Mouse (Mus musculus): Measurements from ENCODE around the gene Sf1.
A peak's percentile ranks its signal among the peaks of the same experiment; 100 is the strongest.

The Sf1 gene

DNA sequence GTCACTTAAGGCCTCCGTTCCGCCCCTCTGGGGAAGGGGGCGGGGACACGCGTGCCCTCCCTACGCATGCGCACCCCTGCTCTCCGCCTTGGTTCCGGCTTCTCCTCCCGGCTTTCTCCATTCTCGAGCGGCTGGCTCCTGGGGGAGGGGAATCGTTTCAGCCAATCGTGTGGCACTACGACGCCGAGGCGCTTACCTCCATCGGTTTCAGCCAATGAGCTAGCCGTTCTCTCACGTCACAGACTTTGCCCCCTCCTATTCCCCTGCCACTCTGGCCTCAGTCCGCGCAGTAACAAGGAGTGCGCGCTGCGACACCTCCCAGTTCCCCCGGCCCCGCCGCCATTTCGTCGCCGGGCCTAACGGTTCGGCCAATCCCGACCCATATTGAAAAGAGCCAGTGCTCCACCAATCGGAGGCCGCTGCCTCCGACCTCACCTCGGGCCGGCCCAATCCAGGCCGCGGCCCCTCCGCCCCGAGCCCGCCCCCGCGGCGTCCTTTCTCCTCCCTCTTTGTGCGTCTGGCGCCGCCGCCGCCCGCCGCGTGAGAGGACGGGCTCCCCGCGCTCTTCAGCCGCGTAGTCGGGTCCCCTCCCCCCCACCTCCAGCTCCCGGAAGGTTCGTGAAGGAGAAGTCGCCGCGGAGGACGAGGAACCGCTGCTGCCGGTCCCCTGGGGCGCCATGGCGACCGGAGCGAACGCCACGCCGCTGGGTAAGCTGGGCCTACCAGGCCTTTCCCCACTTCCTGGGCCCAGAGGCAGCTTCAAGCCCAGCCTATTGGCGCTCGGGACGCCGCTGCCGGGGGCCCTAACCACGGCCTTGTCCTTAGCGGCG, at the start of gene Sf1:
TSS of gene Sf1 (plus strand) at position 280 of the 830 bp plus-strand sequence.
- peak; percentile 99 to 100 for DNase-seq

DNA sequence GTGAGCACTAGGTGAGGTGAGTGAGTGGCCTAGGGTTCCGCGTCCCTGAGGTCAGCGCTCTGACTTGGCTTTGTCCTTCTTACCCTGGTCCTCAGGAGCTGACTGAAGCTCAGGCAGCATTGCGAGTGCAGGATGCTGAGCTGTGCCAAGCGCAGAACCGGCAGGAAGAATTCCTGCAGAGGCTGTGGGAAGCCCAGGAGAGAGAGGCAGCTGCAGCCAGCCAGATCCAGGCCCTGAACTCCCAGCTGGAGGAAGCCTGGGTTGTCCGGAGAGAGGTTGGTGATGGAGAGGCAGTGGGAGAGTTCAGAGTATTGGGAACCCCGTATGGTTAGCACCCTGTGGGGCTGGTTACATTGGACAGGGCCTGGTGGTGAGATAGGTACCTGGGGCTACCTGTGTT, 49.7 kb upstream of the Sf1 start:
- no peak for DNase-seq

DNA sequence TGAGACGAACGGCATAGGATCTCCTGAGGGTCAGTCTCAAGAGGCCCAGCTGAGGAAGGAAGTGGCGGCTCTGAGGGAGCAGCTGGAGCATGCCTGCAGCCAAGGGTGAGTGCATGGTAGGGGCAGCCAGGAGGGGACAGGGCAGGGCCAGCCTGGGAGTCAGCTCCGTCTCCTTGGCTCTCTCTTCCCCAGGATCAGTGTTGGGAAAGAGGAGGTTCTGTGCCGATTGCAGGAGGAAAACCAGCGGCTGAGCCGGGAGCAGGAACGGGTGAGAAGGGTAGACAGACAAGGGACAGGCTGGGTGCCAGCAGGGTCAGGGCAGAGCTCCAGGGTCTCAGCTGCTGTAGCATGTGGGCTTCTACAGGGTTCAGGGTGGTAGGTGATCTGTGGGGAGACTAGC, 49.0 kb upstream of the Sf1 start:
- no peak for DNase-seq

DNA sequence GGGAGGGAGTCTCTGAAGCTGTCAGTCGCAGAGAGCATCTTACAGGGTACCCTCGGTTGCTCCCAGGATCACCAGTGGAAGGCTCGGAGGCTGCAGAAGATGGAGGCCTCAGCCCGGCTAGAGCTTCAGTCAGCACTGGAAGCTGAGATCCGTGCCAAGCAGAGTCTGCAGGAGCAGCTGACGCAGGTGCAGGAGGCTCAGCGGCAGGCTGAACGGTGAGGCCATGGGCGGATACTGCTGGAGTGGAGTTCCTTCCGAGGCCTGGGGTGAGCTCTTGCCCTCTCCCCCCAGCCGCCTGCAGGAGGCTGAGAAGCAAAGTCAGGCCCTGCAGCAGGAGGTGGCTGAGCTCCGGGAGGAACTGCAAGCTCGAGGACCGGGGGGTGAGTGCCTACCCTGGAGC, 47.9 kb upstream of the Sf1 start:
- DNase-seq = no peak

DNA sequence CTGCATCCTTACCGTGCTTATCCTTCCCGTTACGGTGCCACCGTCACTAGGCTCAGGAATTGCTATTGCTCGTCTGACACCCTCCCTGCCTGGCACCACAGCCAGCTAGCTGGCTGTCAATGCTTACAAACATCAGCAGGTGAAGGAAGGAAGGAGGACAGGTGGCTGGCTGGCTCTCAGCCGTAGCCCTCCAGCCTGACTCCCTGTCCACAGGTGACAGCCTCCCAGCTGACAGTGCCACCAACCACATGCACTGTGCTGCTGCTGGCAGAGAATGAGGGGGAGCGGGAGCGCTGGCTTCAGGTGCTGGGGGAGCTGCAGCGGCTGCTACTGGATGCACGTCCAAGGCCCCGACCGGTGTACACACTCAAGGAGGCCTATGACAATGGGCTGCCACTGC, 45.3 kb upstream of the Sf1 start:
- DNase-seq = no peak

DNA sequence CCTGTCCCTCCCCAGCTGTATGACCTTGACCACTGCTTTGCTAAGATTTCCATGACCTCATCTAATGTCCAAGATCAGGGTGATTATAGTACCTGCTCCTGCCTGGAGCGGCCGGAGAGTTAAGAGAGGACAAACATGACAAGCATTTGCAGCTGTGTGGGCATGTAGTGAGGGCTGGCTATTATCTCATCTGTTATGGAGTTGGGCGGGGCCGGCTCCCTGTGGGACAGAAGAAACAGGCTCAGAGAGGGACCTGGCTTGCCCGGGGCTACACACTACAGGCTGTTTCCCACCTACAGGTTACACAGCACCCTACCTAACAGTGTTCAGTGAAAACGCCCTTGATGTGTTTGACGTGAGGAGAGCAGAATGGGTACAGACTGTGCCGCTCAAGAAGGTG, 42.1 kb upstream of the Sf1 start:
- no peak for DNase-seq

DNA sequence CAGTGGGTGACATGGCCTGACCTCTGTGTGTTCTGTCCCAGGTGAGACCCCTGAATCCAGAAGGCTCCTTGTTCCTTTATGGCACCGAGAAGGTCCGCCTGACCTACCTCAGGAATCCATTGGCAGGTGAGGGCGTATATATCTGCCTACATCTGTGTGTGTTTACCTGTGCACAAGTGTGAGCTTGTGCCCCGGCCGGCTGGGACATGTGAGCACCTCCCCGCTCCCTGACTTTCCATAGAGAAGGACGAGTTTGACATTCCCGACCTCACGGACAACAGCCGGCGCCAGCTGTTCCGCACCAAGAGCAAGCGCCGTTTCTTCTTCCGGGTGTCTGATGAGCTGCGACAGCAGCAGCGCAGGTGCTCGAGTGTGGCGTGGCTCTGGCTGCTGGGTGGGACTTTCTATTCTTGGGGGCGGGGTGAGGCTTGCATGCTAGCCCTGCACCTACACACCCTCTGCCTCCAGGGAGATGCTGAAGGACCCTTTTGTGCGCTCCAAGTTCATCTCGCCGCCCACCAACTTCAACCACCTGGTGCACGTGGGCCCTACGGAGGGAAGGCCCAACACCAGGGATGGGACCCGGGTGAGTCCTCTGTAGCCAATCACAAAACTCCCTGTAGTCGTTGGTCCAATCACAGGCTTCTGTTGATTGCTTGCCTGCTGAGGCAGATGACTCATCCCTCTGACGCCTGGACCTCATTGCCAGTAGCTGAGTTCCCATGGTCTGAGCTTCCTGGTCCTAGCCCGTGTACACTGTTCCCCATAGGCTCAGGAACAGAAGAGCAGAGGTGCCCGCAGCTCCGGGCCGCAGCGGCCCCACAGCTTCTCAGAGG, 41.5 kb upstream of the Sf1 start:
- no peak for DNase-seq

DNA sequence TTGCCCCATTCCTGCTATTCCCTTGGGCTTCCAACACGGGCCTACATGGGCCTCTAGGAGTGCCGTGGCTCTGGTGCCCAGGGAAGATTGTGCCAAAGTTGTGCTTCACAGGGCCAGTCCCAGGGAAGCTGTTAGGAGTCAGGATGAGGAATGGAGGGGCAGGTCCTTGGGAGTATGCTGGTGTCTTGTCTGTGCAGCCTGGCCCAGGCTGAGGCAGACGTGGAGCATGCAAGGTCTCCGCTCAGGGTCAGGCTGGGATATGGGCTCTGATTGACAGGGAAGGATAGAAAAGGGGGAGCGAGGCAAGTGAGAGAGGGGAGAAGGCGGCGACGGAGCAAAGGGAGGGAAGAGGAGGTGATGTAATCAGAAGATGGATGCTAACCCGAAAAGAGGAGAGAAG, 38.7 kb upstream of the Sf1 start:
- no peak for DNase-seq

DNA sequence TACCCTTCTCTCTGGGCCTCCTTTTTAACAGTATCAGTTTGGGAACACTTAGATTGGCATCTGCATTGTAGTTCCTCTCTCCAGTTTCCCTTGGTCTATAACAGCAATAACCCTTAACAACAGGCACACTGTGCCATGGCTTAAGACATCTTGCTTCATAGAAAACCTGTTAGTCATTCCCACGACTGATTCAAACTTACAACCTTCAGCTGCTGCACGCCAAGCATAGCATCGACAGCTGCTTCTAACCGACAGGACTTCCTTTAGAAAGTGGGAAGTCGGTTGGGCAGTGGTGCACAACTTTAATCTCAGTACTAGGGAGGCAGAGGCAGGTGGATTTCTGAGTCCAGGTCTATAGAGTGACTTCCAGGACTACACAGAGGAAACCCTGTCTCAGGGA, 32.3 kb upstream of the Sf1 start:
- no peak for DNase-seq

DNA sequence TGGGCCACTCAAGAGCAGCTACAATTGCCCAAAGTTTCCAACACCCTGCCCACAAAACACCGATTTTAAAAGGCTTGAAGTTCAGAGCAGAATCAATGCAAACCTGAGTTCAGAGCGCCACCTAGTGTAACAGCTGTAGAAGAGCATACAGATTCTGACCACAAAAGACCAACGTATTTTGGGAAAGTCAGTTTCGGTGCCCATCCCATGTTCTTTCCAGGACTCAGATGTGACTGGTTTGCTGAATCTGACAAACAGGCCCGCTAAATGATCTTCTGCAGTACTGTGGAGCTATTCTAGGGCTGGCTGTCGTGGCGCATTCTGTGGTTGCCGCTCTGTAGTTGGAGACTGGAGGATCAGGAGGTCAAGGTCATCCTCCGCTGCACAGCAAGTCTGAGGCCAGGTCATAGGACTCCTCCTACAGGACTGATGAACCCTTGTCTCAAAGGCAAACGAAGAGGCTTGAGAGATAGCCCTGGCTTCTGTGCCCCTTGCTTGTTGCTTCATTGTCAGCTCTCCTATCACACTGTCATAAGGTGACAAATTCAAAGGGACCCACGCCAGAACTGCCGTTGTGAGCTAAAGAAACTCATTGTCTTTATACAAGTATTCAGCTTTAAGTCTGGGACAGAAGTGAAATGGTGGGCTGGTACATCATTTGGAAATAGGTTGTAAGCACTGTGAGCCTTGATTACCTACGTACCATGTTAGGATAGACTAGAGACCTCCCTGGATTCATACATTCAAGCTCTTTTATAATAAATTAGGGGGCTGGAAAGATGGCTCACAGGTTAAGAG, 31.6 kb upstream of the Sf1 start:
- peak in 1 of 2 experiments; percentile 43 for DNase-seq

DNA sequence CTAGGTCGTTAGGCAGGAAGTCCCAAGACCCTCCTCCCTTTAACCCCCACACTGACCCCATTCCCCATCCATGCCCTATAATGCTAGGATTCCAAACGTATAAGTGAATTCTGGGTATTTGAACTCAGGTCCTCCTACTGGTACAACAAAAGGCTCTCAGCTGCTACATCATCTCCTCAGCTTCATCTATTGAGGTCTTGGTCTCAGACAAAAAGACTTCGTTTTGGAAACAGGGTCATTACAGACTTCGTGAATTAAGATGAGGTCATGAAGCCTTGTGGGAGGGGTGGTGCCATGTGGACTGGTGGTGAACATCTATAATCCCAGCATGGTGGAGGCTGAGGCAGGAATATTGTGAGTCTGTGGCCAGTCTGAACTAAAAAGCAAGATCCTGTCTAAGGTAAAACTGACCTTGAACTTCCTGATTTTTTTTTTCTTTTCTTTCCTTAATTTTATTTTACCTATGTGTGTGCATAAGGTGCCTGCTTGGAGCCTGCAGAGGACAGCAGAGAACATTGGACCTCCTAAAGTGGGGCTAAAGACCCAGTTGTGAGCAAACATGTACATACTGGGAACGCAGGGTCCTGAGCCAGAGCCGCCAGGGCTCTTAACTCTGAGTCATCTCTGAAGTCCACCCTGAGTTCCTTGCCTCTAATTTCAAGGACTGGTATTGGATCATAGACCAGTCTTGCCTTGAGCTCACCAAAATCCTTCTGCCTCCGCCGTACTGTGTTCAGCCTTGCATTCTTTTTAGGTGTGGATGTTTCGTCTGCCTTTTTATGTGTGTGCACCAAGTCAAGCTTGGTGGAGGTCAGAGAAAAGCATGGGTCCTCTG, 29.5 kb upstream of the Sf1 start:
- no peak for DNase-seq

DNA sequence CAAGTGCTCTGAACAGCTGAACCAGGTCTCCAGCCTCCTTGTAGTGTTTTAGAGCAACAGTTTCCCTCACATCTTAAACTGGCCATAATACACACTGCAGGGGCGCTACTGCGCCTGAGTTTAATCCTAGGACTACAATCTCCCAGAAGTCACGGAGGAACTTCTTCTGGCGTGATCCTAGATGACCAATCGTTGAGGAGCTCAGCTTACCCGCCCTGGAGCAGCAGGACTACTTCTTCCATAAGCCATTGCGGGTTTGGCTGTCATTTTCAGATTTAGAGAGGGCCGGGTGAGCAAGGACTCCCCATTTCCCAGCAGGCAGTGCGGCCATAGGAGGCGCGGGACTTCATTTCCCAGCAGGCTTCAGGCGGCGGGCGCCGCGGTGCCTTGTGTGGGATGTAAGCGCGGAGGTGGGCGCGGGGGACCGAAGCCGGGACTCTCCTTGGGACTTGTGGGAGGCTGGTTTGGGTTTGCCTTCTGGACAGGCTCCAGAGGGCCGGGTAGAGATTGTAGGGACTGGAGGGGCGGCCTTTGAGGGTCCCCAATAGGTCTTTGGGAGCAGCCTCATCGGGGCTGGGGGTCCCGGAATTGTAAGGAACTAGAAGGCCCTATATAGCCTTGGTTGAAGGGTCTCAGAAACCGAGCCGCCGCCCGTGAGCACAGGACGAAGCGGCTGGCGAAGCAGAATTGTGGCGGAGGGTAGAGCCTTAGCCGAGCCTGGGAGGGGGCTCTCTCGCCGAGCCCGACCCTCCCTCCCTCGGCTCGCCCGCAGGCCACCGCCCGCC, 28.6 kb upstream of the Sf1 start, which contains the start of gene Men1:
TSS of gene Men1 (plus strand) at position 307 of the 785 bp plus-strand sequence.
- DNase-seq = peak; percentile 82 to 83

DNA sequence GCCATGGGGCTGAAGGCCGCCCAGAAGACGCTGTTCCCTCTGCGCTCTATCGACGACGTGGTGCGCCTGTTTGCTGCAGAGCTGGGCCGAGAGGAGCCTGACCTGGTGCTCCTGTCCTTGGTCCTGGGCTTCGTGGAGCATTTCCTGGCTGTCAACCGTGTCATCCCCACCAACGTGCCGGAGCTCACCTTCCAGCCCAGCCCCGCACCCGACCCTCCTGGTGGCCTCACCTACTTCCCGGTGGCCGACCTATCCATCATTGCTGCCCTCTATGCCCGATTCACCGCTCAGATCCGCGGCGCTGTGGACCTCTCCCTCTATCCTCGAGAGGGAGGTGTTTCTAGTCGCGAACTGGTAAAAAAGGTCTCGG, 28.0 kb upstream of the Sf1 start:
- peak in 1 of 2 experiments; percentile 26 for DNase-seq

DNA sequence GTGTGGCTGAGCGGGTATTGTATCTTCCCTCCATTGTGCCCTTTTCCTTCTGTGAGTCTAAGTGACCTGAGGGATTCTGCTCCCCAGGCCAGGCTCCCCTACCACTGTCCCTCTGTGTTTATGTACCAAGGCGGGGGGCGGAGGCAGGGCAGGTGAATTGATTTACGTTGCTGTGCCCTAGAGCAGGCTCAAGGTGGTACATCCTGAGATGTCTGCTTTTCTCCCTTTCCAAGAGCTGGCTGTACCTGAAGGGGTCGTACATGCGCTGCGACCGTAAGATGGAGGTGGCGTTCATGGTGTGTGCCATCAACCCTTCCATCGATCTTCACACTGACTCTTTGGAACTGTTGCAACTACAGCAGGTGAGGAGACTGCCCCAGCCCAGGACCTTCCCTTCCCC, 26.6 kb upstream of the Sf1 start:
- no peak for DNase-seq

DNA sequence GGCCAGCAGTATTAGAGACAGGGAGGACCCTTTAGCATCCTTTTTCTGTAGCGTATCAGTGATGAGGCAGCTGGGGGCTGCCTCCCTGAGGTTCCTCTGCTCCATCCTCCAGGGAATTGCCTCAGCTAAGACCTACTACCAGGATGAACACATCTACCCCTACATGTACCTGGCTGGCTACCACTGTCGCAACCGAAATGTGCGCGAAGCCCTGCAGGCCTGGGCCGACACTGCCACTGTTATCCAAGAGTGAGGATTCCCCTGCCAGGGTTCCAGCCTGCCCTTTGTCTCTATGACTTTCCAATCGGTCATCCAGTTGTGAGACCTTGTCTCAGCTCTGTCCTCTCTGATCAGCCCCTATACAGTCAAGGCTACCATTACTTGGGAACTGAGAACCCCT, 25.3 kb upstream of the Sf1 start:
- DNase-seq = no peak

DNA sequence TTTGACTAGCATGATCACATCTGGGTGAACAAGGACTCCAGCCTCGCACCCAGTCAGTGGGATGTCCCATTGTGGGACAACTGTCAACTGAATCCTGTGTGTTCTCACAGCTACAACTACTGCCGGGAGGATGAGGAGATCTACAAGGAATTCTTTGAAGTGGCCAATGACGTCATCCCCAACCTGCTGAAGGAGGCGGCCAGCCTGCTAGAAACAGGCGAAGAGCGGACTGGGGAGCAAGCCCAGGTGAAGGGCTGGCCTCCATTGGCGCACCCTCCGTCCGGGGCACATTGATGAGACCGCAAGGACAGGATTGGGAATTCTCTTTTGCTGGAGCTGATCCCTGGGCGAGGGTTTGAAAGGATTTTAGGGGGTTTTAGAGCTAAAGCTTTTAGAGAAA, 24.8 kb upstream of the Sf1 start:
- no peak for DNase-seq

DNA sequence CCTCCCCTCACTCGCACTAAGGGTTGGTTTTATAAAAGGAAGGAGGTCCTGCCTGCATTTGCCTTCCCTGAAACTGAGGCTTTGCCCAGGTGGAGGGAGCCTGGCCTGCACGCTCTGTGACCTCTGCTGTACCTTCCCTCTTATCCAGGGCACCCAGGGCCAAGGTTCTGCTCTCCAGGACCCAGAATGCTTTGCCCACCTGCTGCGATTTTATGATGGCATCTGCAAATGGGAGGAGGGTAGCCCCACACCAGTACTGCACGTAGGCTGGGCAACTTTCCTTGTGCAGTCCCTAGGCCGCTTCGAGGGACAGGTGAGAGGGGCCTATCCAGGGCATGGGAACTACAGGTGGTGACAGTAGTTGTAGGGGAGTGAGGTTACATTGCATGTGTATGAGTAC, 24.3 kb upstream of the Sf1 start:
- DNase-seq = no peak

DNA sequence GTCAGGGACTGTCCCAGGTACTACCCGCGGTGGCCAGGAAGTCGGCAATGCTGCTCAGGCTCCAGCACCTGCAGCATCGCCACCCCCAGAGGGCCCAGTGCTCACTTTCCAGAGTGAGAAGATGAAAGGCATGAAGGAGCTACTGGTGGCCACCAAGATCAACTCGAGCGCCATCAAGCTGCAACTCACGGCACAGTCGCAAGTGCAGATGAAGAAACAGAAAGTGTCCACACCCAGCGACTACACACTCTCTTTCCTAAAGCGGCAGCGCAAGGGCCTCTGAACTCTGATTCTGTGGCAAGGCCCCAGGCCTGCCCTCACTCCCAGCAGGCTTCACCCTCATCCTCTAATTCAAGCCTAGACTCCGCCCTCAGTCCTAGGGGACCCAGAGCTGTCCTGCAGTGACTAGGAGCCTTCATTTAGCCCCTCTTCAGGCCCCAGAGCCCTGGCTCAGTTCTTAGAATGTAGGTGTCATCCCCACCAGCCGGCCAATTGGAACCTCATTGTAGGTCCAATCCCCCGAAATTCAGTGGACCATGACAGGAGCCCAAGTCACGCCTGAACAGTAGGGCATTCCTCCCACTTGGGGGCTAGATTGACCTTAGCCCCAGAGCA, 23.5 kb upstream of the Sf1 start:
- DNase-seq = peak; percentile 68

DNA sequence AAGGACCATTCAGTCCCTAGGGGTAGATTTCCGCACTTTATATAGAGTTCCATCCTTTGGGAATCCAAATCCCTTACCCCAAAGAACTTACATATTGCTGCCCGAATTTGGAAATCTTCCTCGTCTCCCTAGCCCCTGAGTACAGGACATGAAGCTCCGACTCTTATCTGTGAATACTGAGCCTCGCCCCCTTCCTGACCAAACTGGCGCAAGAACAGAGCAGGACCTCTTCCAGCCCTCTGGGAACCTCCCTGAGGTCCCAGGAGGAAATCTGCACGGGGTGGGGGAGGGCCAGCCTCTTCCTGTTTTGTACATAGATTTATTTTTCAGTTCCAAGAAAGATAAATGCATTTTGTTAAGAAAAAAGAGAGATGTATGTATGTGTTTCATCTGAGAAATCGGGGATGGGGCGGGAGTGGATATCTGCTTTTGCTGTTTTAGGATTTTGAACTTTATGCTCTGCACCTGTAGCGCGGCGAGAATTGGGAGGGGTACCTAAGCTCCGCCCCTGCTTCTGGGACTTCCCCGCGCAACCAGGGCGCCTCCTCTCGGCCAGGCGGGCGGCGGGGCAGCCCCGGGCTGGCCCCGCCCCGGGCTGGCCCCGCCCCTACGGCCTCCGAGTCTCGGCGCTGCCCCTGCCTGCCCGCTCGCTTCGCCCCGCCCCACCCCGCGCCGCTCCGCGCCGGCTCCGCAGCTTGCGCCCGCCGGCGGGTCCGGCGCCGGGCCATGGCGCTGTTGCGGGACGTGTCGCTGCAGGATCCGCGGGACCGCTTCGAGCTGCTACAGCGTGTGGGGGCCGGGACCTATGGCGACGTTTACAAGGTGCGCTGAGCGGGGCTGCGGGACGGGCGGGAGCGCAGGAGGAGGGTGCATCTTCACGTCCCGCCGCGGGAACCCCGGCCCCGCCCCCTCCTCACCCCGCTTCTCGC, 22.7 kb upstream of the Sf1 start, which contains the start of gene Map4k2:
TSS of gene Map4k2 (plus strand) at position 612 of the 929 bp plus-strand sequence.
- DNase-seq = peak; percentile 88 to 92

All from spleen, adult 18-20 months (tissue).